ENCODE assay signal across 7 mouse cellular contexts in the genomic region with DNA sequence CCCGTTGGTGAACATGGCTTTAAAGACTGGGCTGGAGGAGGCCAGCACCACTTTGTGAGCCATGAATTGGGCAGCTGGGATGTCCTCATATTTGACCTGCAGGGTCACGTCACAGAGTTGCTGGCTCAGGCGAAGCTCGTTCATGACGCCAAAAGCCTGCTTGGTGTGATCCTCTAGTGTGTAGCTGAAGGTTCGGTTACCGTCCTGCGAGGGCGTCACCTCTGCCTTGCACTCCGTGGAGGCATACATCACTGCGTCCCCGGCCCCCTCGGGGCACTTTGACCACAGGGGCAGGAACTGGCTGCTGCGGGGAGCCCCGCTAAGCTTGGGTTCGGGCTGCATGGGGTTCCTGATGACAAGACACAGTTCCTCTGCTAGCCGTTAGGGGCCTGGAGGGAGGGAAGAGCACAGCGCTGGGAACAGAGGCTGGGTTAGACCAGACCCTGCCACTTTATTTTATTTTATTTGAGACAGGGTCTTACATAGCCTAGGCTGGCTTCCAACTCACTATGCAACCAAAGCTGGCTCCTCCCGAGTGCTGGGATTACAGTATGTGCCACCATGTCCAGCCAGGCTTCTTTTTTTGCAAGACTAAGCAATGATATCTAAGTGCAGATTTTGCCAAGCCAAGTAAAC. TPM values are rescaled to one million over a fixed set of nuclear protein-coding genes. Genes with fewer than 3 reads are reported as not detected.
DNase-seq lines count a peak whose midpoint lies in the region; ATAC-seq and TF ChIP-seq lines count a peak whose summit lies in the region.

No protein-coding gene starts in this region.

- H3K4me1 ChIP-seq in forebrain, postnatal 0 days (ENCODE audit: insufficient read depth) = peaks cover 14% of the 10 kb centered on the region; the same call in 1 of the 2 replicates
- peaks cover 18% of the 10 kb centered on the region for H3K4me1 ChIP-seq in midbrain, embryonic 12.5 days

- peak; percentile 56 for ATAC-seq in forebrain, postnatal 0 days
- 0 out of 2 replicates have a peak, but pooled peaks have one; percentile 39 for ATAC-seq in midbrain, embryonic 12.5 days (ENCODE audit: low FRiP score, low read depth)

- H3K27me3 ChIP-seq in forebrain, postnatal 0 days (ENCODE audit: insufficient read depth, low read length) = no peaks in the 10 kb centered on the region
- H3K27me3 ChIP-seq in midbrain, embryonic 12.5 days = peaks cover 33% of the 10 kb centered on the region

- peaks cover 11% of the 10 kb centered on the region for H3K36me3 ChIP-seq in forebrain, postnatal 0 days (ENCODE audit: insufficient read depth)
- peaks cover 19% of the 10 kb centered on the region for H3K36me3 ChIP-seq in midbrain, embryonic 12.5 days

- peak overlapping the region; percentile 95 for H3K9ac ChIP-seq in forebrain, postnatal 0 days
- H3K9ac ChIP-seq in midbrain, embryonic 12.5 days (replicated peaks) = peak overlapping the region; percentile 95

- TF ChIP-seq CTCF in forebrain, postnatal 0 days (IDR thresholded peaks at IDR 0.05; ENCODE audit: low read depth) = peak; percentile 60

- peak overlapping the region; percentile 76 for H3K4me2 ChIP-seq in forebrain, postnatal 0 days (ENCODE audit: low read depth)
- H3K4me2 ChIP-seq in midbrain, embryonic 12.5 days (replicated peaks) = peak overlapping the region; percentile 83

- 19% methylated on average over 19 of the region's 19 CpGs for WGBS in forebrain, postnatal 0 days
- 16% methylated on average over 19 of the region's 19 CpGs for WGBS in midbrain, embryonic 12.5 days

- DNase-seq in 416B (ENCODE audit: low read depth) = peak; percentile 70
- DNase-seq in CD4-positive helper T cell, adult 2 months (ENCODE audit: low read depth, low spot score) = peak; percentile 66
- DNase-seq in cerebellum, adult 8-10 months = peak; percentile 61
- DNase-seq in forebrain, postnatal 0 days = peak; percentile 45
- DNase-seq in kidney, postnatal 10 days = peak; percentile 44
- DNase-seq in testis, postnatal 14 days (ENCODE audit: low spot score) = peak; percentile 21

- H3K4me3 ChIP-seq in forebrain, postnatal 0 days (ENCODE audit: low read depth, low read length) = peak overlapping the region; percentile 82
- peak overlapping the region; percentile 94 for H3K4me3 ChIP-seq in midbrain, embryonic 12.5 days

- peak overlapping the region; percentile 85 for H3K27ac ChIP-seq in forebrain, postnatal 0 days (ENCODE audit: low read depth, low read length)
- peak overlapping the region; percentile 86 for H3K27ac ChIP-seq in midbrain, embryonic 12.5 days (replicated peaks)

- H3K9me3 ChIP-seq in forebrain, postnatal 0 days (ENCODE audit: low read length) = no peaks in the 10 kb centered on the region
- H3K9me3 ChIP-seq in midbrain, embryonic 12.5 days = no peaks in the 10 kb centered on the region

RNA-seq across cellular contexts. Expression of gene Keap1, which starts 1.7 kb away (rescaled TPM):
- 68.9 and 72.7 TPM in 2 replicates for total RNA-seq in forebrain, postnatal 0 days (2014; rRNA removed)
- 60.0 and 67.0 TPM in 2 replicates for polyA plus RNA-seq in forebrain, postnatal 0 days (2015; fragmentation: Nextera tagmentation; extraction: Ambion mirVana)
- 52.3 and 52.6 TPM in 2 replicates for polyA plus RNA-seq in midbrain, embryonic 12.5 days (2016; fragmentation: Nextera tagmentation; extraction: Ambion mirVana)

RNA-seq across cellular contexts. Expression of gene S1pr5, which starts 10.8 kb away (rescaled TPM):
- total RNA-seq in forebrain, postnatal 0 days (2014; rRNA removed) = 2.7 and 2.8 TPM in 2 replicates
- 1.9 and 2.3 TPM in 2 replicates for polyA plus RNA-seq in forebrain, postnatal 0 days (2015; fragmentation: Nextera tagmentation; extraction: Ambion mirVana)
- polyA plus RNA-seq in midbrain, embryonic 12.5 days (2016; fragmentation: Nextera tagmentation; extraction: Ambion mirVana) = 0.38 and 0.50 TPM in 2 replicates

RNA-seq across cellular contexts. Expression of gene Atg4d, which starts 27.6 kb away (rescaled TPM):
- 18.7 and 19.5 TPM in 2 replicates for total RNA-seq in forebrain, postnatal 0 days (2014; rRNA removed)
- polyA plus RNA-seq in forebrain, postnatal 0 days (2015; fragmentation: Nextera tagmentation; extraction: Ambion mirVana) = 19.9 and 26.4 TPM in 2 replicates
- 50.3 and 52.3 TPM in 2 replicates for polyA plus RNA-seq in midbrain, embryonic 12.5 days (2016; fragmentation: Nextera tagmentation; extraction: Ambion mirVana)

RNA-seq across cellular contexts. Expression of gene Kri1, which starts 50.3 kb away (rescaled TPM):
- total RNA-seq in forebrain, postnatal 0 days (2014; rRNA removed) = 27.6 and 28.1 TPM in 2 replicates
- polyA plus RNA-seq in forebrain, postnatal 0 days (2015; fragmentation: Nextera tagmentation; extraction: Ambion mirVana) = 7.1 and 11.9 TPM in 2 replicates
- polyA plus RNA-seq in midbrain, embryonic 12.5 days (2016; fragmentation: Nextera tagmentation; extraction: Ambion mirVana) = 18.4 and 21.1 TPM in 2 replicates

RNA-seq across cellular contexts. Expression of gene Cdkn2d, which starts 53.7 kb away (rescaled TPM):
- total RNA-seq in forebrain, postnatal 0 days (2014; rRNA removed) = 65.1 and 69.4 TPM in 2 replicates
- polyA plus RNA-seq in forebrain, postnatal 0 days (2015; fragmentation: Nextera tagmentation; extraction: Ambion mirVana) = 104 and 118 TPM in 2 replicates
- 63.6 and 72.1 TPM in 2 replicates for polyA plus RNA-seq in midbrain, embryonic 12.5 days (2016; fragmentation: Nextera tagmentation; extraction: Ambion mirVana)

Comparison
In these comparisons a context has a peak if more than half of its experiments do, and no peak if none do; other contexts are left out.
1. Peak in every context shown above with its lines: DNase-seq, ATAC-seq, H3K4me3 ChIP-seq and H3K27ac ChIP-seq.